Mouse (Mus musculus) heart, embryonic 10.5 days (tissue): Measurements from ENCODE around the gene Sema5a. TPM values are rescaled to one million over a fixed set of nuclear protein-coding genes. Genes with fewer than 3 reads are reported as not detected.
A peak's percentile ranks its signal among the peaks of the same experiment; 100 is the strongest.
"Not testable (repeated sequence)": the region's sequence is repeated elsewhere in the genome, so short reads cannot be mapped to it uniquely, and the experiment has no call there.

ENCODE experiments used
- DNase-seq: peaks from one replicate; pipeline ENCODE4 v3.0.0-alpha.2; 2017; ENCODE audit warnings: low spot score
- H3K27ac ChIP-seq: fragments of 300-500 bp; sonication (generic); 2 replicates; pipeline ENCODE4 v1.5.1; 2016; ENCODE audit warnings: mild to moderate bottlenecking
- H3K27me3 ChIP-seq: fragments of 300-500 bp; sonication (generic); 2 replicates; pipeline ENCODE4 v1.6.1; 2016; ENCODE audit warnings: mild to moderate bottlenecking; ENCODE audit not compliant: poor library complexity, insufficient read depth, severe bottlenecking
- H3K36me3 ChIP-seq: fragments of 300-500 bp; sonication (generic); 2 replicates; pipeline ENCODE4 v1.6.1; 2016; ENCODE audit warnings: mild to moderate bottlenecking, moderate library complexity
- H3K4me1 ChIP-seq: fragments of 300-500 bp; sonication (generic); 2 replicates; pipeline ENCODE4 v1.6.1; 2016; ENCODE audit warnings: mild to moderate bottlenecking
- H3K4me3 ChIP-seq: fragments of 300-500 bp; sonication (generic); 2 replicates; pipeline ENCODE4 v1.5.1; 2016; ENCODE audit warnings: mild to moderate bottlenecking, moderate library complexity
- H3K9me3 ChIP-seq: fragments of 300-500 bp; sonication (generic); 2 replicates; pipeline ENCODE4 v1.6.1; 2016; ENCODE audit warnings: mild to moderate bottlenecking, moderate library complexity
- WGBS: fragments of 180-500 bp; shearing (Covaris S2); methylation state at CpG from one replicate; pipeline ENCODE4 v1.1.7; 2016; 5-methylcytosine and 5-hydroxymethylcytosine counted together
- polyA plus RNA-seq: library from polyadenylated mRNA; unstranded; fragments of >200 nt; fragmentation: Nextera tagmentation; extraction: Ambion mirVana; gene quantifications from 2 replicates; pipeline ENCODE4 v1.2.1, GENCODE M21; 2016

Gene Sema5a
- 2.7 and 6.9 TPM in 2 replicates for polyA plus RNA-seq

GRCm38 (mm10) chr15:32244344-32244955 is at the start of gene Sema5a:
TSS of gene Sema5a (plus strand) at chr15:32244810.
- under 1% methylated on average over 39 of the region's 45 CpGs for WGBS
- DNase-seq = peak; percentile 93
- peaks cover 19% of the 10 kb centered on the region for H3K4me1 ChIP-seq
- peak within 1 kb of the TSS; percentile 70 for H3K4me3 ChIP-seq
- no peaks in the 10 kb centered on the region for H3K9me3 ChIP-seq
- H3K27ac ChIP-seq = peak within 1 kb of the TSS; percentile 83
- H3K27me3 ChIP-seq = no peaks in the 10 kb centered on the region
- H3K36me3 ChIP-seq = peaks cover 8% of the 10 kb centered on the region; the same call in 1 of the 2 replicates

GRCm38 (mm10) chr15:32198076-32198475 is 46.5 kb upstream of the Sema5a start:
- peak; percentile 77 for DNase-seq
- no peaks in the 10 kb centered on the region for H3K27me3 ChIP-seq
- H3K4me1 ChIP-seq = peaks cover 5% of the 10 kb centered on the region; the same call in 1 of the 2 replicates
- H3K36me3 ChIP-seq = no peaks in the 10 kb centered on the region
- H3K27ac ChIP-seq = no peak overlapping the region
- no peak overlapping the region for H3K4me3 ChIP-seq
- 75% methylated on average over 9 of the region's 9 CpGs for WGBS
- no peaks in the 10 kb centered on the region for H3K9me3 ChIP-seq

GRCm38 (mm10) chr15:32198561-32198960 is 46.0 kb upstream of the Sema5a start:
- no peaks in the 10 kb centered on the region for H3K9me3 ChIP-seq
- no peak overlapping the region for H3K27ac ChIP-seq
- 80% methylated on average over 5 of the region's 5 CpGs for WGBS
- no peaks in the 10 kb centered on the region for H3K27me3 ChIP-seq
- H3K4me1 ChIP-seq = peaks cover 5% of the 10 kb centered on the region; the same call in 1 of the 2 replicates
- H3K4me3 ChIP-seq = no peak overlapping the region
- no peaks in the 10 kb centered on the region for H3K36me3 ChIP-seq
- no peak for DNase-seq

DNA sequence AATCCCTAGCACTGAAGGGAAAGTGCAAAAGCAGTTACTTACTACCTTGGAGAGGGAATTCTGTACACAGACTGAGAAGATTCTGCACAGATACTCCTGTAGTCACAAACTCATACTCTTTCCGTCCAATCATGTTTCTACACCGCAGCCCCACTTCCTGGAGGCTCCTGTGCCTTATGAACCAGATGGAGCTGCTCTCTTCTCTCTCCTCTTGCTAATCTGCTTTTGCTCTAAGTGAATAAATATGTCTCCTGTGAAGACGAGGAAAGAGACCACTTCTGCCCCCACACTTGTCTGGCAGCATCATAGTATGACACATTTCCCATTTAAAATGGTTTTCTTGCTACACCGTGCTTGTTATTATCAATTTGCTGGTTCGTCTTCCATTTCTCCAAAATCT is 41.4 kb upstream of the Sema5a start:
- no peaks in the 10 kb centered on the region for H3K36me3 ChIP-seq
- no peaks in the 10 kb centered on the region for H3K27me3 ChIP-seq
- H3K9me3 ChIP-seq = no peaks in the 10 kb centered on the region
- DNase-seq = no peak
- 79% methylated on average over 5 of the region's 5 CpGs for WGBS
- H3K4me3 ChIP-seq = no peak overlapping the region
- peaks cover under 1% of the 10 kb centered on the region; the same call in 1 of the 2 replicates for H3K4me1 ChIP-seq
- H3K27ac ChIP-seq = no peak overlapping the region

- Histone ChIP-seq H3K4me1 (no peaks in the 10 kb centered on the region), H3K36me3 (no peaks in the 10 kb centered on the region), H3K4me3 (no peak overlapping the region), H3K27ac (no peak overlapping the region), H3K27me3 (no peaks in the 10 kb centered on the region), H3K9me3 (no peaks in the 10 kb centered on the region)
- 87% methylated on average over 10 of the region's 10 CpGs for WGBS
- DNase-seq = no peak
Measured at GRCm38 (mm10) chr15:32204908-32205307, 39.7 kb upstream of the Sema5a start.

- not testable (repeated sequence) for DNase-seq, H3K4me3 ChIP-seq, H3K27ac ChIP-seq, H3K4me1 ChIP-seq, H3K36me3 ChIP-seq, H3K9me3 ChIP-seq, H3K27me3 ChIP-seq
- WGBS = 92% methylated on average over 10 of the region's 10 CpGs
Measured at GRCm38 (mm10) chr15:32214687-32215086, 29.9 kb upstream of the Sema5a start.

DNA sequence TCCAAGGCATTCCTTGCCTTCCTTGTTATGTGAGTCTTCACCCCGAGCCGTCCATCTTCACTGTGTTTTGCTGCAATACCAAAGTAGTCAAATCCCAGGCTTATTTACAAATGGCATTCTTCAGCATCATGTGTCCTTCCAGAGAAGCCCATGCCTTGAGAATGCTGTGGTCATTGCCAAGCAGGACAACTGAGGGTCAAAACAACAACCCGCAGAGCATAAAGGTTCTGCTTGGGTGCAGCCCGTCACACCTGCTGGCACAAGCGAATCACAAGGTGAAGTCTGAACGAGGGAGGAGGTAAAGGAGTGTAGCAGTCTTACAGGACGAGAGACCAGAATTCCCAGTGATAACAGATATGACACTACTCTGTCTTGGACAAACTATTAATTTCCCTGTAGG is 21.6 kb upstream of the Sema5a start:
- no peaks in the 10 kb centered on the region for H3K36me3 ChIP-seq
- no peaks in the 10 kb centered on the region for H3K9me3 ChIP-seq
- WGBS = 88% methylated on average over 7 of the region's 7 CpGs
- no peak for DNase-seq
- H3K4me1 ChIP-seq = no peaks in the 10 kb centered on the region
- no peak overlapping the region for H3K4me3 ChIP-seq
- H3K27ac ChIP-seq = no peak overlapping the region
- H3K27me3 ChIP-seq = no peaks in the 10 kb centered on the region

GRCm38 (mm10) chr15:32225394-32225793 is 19.2 kb upstream of the Sema5a start:
- Histone ChIP-seq H3K4me3 (no peak overlapping the region), H3K4me1 (no peaks in the 10 kb centered on the region)
- no peak for DNase-seq

DNA sequence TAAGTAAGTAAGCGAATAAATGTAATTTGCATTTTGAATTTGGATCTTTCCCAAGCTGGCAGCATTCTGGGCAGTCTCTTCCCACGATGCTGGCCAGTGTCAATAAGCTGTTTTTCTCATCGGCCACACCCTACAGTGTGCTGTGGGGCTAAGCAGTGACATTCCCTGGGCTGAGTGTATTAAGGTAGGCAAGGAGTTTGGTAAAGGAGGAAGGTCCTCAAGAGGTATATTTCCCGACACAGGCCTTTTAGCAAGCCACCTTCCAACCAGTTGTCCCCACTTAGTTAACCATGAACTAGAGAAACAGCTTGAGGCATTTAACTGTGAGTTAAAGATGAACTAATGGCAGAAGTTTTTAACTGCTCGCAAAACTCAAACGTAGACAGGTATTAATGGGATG is 18.2 kb upstream of the Sema5a start:
- WGBS = 85% methylated on average over 6 of the region's 6 CpGs
- no peaks in the 10 kb centered on the region for H3K4me1 ChIP-seq
- no peaks in the 10 kb centered on the region for H3K9me3 ChIP-seq
- no peak overlapping the region for H3K4me3 ChIP-seq
- no peaks in the 10 kb centered on the region for H3K36me3 ChIP-seq
- no peaks in the 10 kb centered on the region for H3K27me3 ChIP-seq
- no peak overlapping the region for H3K27ac ChIP-seq
- no peak for DNase-seq

More at GRCm38 (mm10) chr15:32225394-32225793, 19.2 kb upstream of the Sema5a start:
- H3K36me3 ChIP-seq = no peaks in the 10 kb centered on the region
- 85% methylated on average over 3 of the region's 3 CpGs for WGBS
- no peaks in the 10 kb centered on the region for H3K27me3 ChIP-seq
- H3K9me3 ChIP-seq = no peaks in the 10 kb centered on the region
- H3K27ac ChIP-seq = no peak overlapping the region

- 78% methylated on average over 7 of the region's 7 CpGs for WGBS
Measured at GRCm38 (mm10) chr15:32226888-32227395, 17.7 kb upstream of the Sema5a start.

DNA sequence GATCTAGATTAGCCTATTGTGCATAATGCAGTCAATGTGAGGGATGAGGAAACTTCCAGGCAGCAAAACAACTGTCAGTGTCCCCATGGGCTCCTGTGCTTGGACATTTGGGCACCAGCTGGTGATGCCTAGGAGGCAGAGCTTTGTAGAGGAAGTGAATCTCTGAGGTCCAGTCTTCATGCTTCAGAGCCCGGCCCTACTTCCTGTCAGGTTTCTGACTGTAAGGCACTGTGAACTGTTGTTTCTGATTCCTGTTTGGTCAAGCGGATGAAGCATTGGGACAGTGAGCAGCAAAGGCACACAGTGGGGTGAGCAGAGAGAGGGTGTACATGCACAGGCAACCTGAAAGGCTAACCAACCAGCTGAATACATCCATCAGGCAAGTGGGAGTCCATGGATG is 14.5 kb upstream of the Sema5a start:
- WGBS = 91% methylated on average over 2 of the region's 2 CpGs
- Histone ChIP-seq H3K27me3 (no peaks in the 10 kb centered on the region), H3K36me3 (no peaks in the 10 kb centered on the region), H3K4me1 (no peaks in the 10 kb centered on the region), H3K9me3 (no peaks in the 10 kb centered on the region), H3K4me3 (no peak overlapping the region), H3K27ac (no peak overlapping the region)
- DNase-seq = no peak

More at GRCm38 (mm10) chr15:32226888-32227395, 17.7 kb upstream of the Sema5a start:
- Histone ChIP-seq H3K36me3 (no peaks in the 10 kb centered on the region), H3K27me3 (no peaks in the 10 kb centered on the region), H3K4me1 (no peaks in the 10 kb centered on the region), H3K27ac (no peak overlapping the region), H3K4me3 (no peak overlapping the region), H3K9me3 (no peaks in the 10 kb centered on the region)
- DNase-seq = no peak

- no peak overlapping the region for H3K27ac ChIP-seq
- WGBS = 83% methylated on average over 3 of the region's 3 CpGs
- DNase-seq = no peak
- H3K36me3 ChIP-seq = no peaks in the 10 kb centered on the region
- no peaks in the 10 kb centered on the region for H3K4me1 ChIP-seq
- H3K9me3 ChIP-seq = no peaks in the 10 kb centered on the region
- H3K4me3 ChIP-seq = no peak overlapping the region
- no peaks in the 10 kb centered on the region for H3K27me3 ChIP-seq
Measured at GRCm38 (mm10) chr15:32232189-32232588, 12.4 kb upstream of the Sema5a start.

- WGBS = 3% methylated on average over 8 of the region's 8 CpGs
Measured at GRCm38 (mm10) chr15:32232666-32233141, 11.9 kb upstream of the Sema5a start.

More at GRCm38 (mm10) chr15:32232666-32233141, 11.9 kb upstream of the Sema5a start:
- H3K9me3 ChIP-seq, H3K36me3 ChIP-seq, H3K27ac ChIP-seq, DNase-seq, H3K27me3 ChIP-seq, H3K4me1 ChIP-seq, H3K4me3 ChIP-seq: not testable (repeated sequence)
